8 mouse cellular contexts compared by ENCODE assay signal in genomic region chr2:125122624-125123476, GRCm38 (mm10). TPM values are rescaled to one million over a fixed set of nuclear protein-coding genes. Genes with fewer than 3 reads are reported as not detected.
DNase-seq lines count a peak whose midpoint lies in the region; ATAC-seq and TF ChIP-seq lines count a peak whose summit lies in the region.

No protein-coding gene starts in this region.

- peak overlapping the region; percentile 67 for H3K4me2 ChIP-seq in lung, embryonic 14.5 days
- H3K4me2 ChIP-seq in neural tube, embryonic 15.5 days: peak overlapping the region; percentile 67

- H3K4me1 ChIP-seq in hindbrain, embryonic 10.5 days (replicated peaks): peaks cover 30% of the 10 kb centered on the region
- no peaks in the 10 kb centered on the region for H3K4me1 ChIP-seq in lung, embryonic 14.5 days (ENCODE audit: insufficient read depth)
- peaks cover 24% of the 10 kb centered on the region for H3K4me1 ChIP-seq in neural tube, embryonic 15.5 days

- no peaks in the 10 kb centered on the region for H3K27me3 ChIP-seq in hindbrain, embryonic 10.5 days (ENCODE audit: insufficient read depth, poor library complexity, severe bottlenecking)
- no peaks in the 10 kb centered on the region for H3K27me3 ChIP-seq in lung, embryonic 14.5 days (ENCODE audit: insufficient read depth, low read length)
- H3K27me3 ChIP-seq in neural tube, embryonic 15.5 days (replicated peaks): no peaks in the 10 kb centered on the region

- TF ChIP-seq CTCF in lung, embryonic 14.5 days (IDR thresholded peaks at IDR 0.05; ENCODE audit: low read depth): no peak

- peak; percentile 52 for DNase-seq in MN1 (ENCODE audit: low spot score)
- peak; percentile 70 for DNase-seq in cerebellum, adult 8-10 months
- peak; percentile 28 for DNase-seq in forelimb bud, embryonic 11.5 days (ENCODE audit: low read depth, low spot score)
- peak; percentile 56 for DNase-seq in hindbrain, embryonic 10.5 days (ENCODE audit: low spot score)
- peak; percentile 35 for DNase-seq in layer of hippocampus, adult 9-10 months (ENCODE audit: low spot score)
- peak; percentile 60 for DNase-seq in lung, embryonic 14.5 days
- peak; percentile 66 for DNase-seq in testis, postnatal 10 days (ENCODE audit: low spot score)

- H3K36me3 ChIP-seq in hindbrain, embryonic 10.5 days: no peaks in the 10 kb centered on the region
- H3K36me3 ChIP-seq in lung, embryonic 14.5 days (ENCODE audit: insufficient read depth): no peaks in the 10 kb centered on the region
- no peaks in the 10 kb centered on the region for H3K36me3 ChIP-seq in neural tube, embryonic 15.5 days

- peak overlapping the region; percentile 97 for H3K9ac ChIP-seq in lung, embryonic 14.5 days
- peak overlapping the region; percentile 83 for H3K9ac ChIP-seq in neural tube, embryonic 15.5 days (replicated peaks)

- peak overlapping the region; percentile 90 for H3K4me3 ChIP-seq in hindbrain, embryonic 10.5 days
- H3K4me3 ChIP-seq in lung, embryonic 14.5 days (ENCODE audit: low read depth, low read length): peak overlapping the region; percentile 75
- H3K4me3 ChIP-seq in neural tube, embryonic 15.5 days (replicated peaks): peak overlapping the region; percentile 62

- peak overlapping the region; percentile 100 for H3K27ac ChIP-seq in hindbrain, embryonic 10.5 days
- peak overlapping the region; percentile 91 for H3K27ac ChIP-seq in lung, embryonic 14.5 days (ENCODE audit: low read depth)
- H3K27ac ChIP-seq in neural tube, embryonic 15.5 days (replicated peaks): peak overlapping the region; percentile 90

- no peaks in the 10 kb centered on the region for H3K9me3 ChIP-seq in hindbrain, embryonic 10.5 days
- H3K9me3 ChIP-seq in lung, embryonic 14.5 days (ENCODE audit: low read depth, low read length): no peaks in the 10 kb centered on the region
- no peaks in the 10 kb centered on the region for H3K9me3 ChIP-seq in neural tube, embryonic 15.5 days (replicated peaks)

- peak; percentile 72 for ATAC-seq in lung, embryonic 14.5 days (ENCODE audit: insufficient read depth)
- peak; percentile 83 for ATAC-seq in neural tube, embryonic 15.5 days (ENCODE audit: low FRiP score)

- under 1% methylated on average over 59 of the region's 59 CpGs for WGBS in hindbrain, embryonic 10.5 days
- WGBS in lung, embryonic 14.5 days: under 1% methylated on average over 57 of the region's 59 CpGs
- under 1% methylated on average over 46 of the region's 59 CpGs for WGBS in neural tube, embryonic 15.5 days

RNA-seq across cellular contexts. Expression of gene Myef2, which starts 0.6 kb away (rescaled TPM):
- polyA plus RNA-seq in hindbrain, embryonic 10.5 days (2016; fragmentation: Nextera tagmentation; extraction: Ambion mirVana): 160 and 174 TPM in 2 replicates
- 125 and 127 TPM in 2 replicates for polyA plus RNA-seq in lung, embryonic 14.5 days (2014; fragmentation: Nextera tagmentation; extraction: Ambion mirVana)
- polyA plus RNA-seq in neural tube, embryonic 15.5 days (2015; fragmentation: Nextera tagmentation; extraction: Ambion mirVana): 173 and 195 TPM in 2 replicates

RNA-seq across cellular contexts. Expression of gene Ctxn2, which starts 13.6 kb away (rescaled TPM):
- polyA plus RNA-seq in hindbrain, embryonic 10.5 days (2016; fragmentation: Nextera tagmentation; extraction: Ambion mirVana): 0.20 TPM in 1 of 2 replicates, not detected in the other
- polyA plus RNA-seq in lung, embryonic 14.5 days (2014; fragmentation: Nextera tagmentation; extraction: Ambion mirVana): not detected in 2 replicates
- polyA plus RNA-seq in neural tube, embryonic 15.5 days (2015; fragmentation: Nextera tagmentation; extraction: Ambion mirVana): 21.9 and 29.0 TPM in 2 replicates

RNA-seq across cellular contexts. Expression of gene Slc12a1, which starts 29.5 kb away (rescaled TPM):
- polyA plus RNA-seq in hindbrain, embryonic 10.5 days (2016; fragmentation: Nextera tagmentation; extraction: Ambion mirVana): not detected in 2 replicates
- polyA plus RNA-seq in lung, embryonic 14.5 days (2014; fragmentation: Nextera tagmentation; extraction: Ambion mirVana): not detected in 2 replicates
- 0.06 TPM in 2 replicates for polyA plus RNA-seq in neural tube, embryonic 15.5 days (2015; fragmentation: Nextera tagmentation; extraction: Ambion mirVana)

RNA-seq across cellular contexts. Expression of gene Slc24a5, which starts 54.9 kb away (rescaled TPM):
- 3.5 and 4.7 TPM in 2 replicates for polyA plus RNA-seq in hindbrain, embryonic 10.5 days (2016; fragmentation: Nextera tagmentation; extraction: Ambion mirVana)
- polyA plus RNA-seq in lung, embryonic 14.5 days (2014; fragmentation: Nextera tagmentation; extraction: Ambion mirVana): 4.5 and 5.0 TPM in 2 replicates
- polyA plus RNA-seq in neural tube, embryonic 15.5 days (2015; fragmentation: Nextera tagmentation; extraction: Ambion mirVana): 2.7 and 5.0 TPM in 2 replicates

Comparison
In these comparisons a context has a peak if more than half of its experiments do, and no peak if none do; other contexts are left out.
1. Peak in every context shown above with its lines: DNase-seq, ATAC-seq, H3K4me3 ChIP-seq and H3K27ac ChIP-seq.
2. RNA of gene Ctxn2, which starts 13.6 kb away (polyA plus RNA-seq): 21.9 to 29.0 TPM in neural tube, embryonic 15.5 days; 0.20 TPM in hindbrain, embryonic 10.5 days and not detected in lung, embryonic 14.5 days; every median in the first group is over 10 times any median in the second.